Comparison of ENCODE assay signal across 8 mouse cellular contexts in the genomic region with DNA sequence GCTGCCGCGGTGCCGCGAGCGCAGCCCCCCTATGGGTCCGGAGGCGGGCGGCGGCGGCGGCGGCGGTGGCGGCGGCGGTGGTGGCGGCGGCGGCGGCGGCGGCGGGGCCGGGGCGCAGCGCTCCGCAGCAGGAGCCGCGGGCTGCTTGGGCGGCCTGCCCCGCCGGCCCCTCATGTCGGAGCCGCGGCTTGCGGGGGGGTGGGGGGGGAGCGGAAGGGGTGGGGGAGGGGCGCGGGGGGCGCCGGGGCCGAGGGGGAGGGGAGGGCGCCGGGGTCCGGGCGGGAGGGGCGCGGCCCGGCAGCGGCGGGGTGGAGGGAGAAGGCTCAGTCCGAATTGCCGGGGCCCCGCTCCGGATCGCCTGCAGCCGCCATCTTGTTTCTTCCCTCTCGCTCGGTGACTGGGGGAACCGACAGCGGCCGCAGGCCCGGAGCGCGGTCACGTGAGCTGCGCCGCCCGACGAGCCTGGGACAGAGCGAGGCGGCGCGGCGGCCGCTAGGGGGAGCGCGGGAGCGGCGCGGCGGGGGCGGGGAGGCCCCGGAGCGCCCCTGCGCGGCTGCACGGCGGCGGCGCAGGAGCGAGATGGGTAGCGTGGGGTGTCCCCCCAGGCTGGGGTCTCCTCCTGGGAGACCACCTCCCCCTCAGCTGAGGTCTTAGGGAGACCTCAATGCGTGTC. TPM values are rescaled to one million over a fixed set of nuclear protein-coding genes. Genes with fewer than 3 reads are reported as not detected.
A peak's percentile ranks its signal among the peaks of the same experiment; 100 is the strongest.
DNase-seq lines count a peak whose midpoint lies in the region; ATAC-seq and TF ChIP-seq lines count a peak whose summit lies in the region.

A gene (minus strand): TSS at position 379 of the 673 bp plus-strand sequence.

- H3K36me3 ChIP-seq in embryonic facial prominence, embryonic 11.5 days (replicated peaks; ENCODE audit: control insufficient read depth, insufficient read depth, low read depth, low read length): no peaks in the 10 kb centered on the region
- H3K36me3 ChIP-seq in limb, embryonic 11.5 days (ENCODE audit: control insufficient read depth, insufficient read depth, low read length): no peaks in the 10 kb centered on the region
- no peaks in the 10 kb centered on the region for H3K36me3 ChIP-seq in midbrain, embryonic 13.5 days
- no peaks in the 10 kb centered on the region for H3K36me3 ChIP-seq in small intestine, adult 2 months (ENCODE audit: control insufficient read depth, insufficient read depth, low read length)

- peak within 1 kb of the TSS; percentile 98 for H3K9ac ChIP-seq in embryonic facial prominence, embryonic 11.5 days (replicated peaks; ENCODE audit: low read length)
- peak within 1 kb of the TSS; percentile 96 for H3K9ac ChIP-seq in limb, embryonic 11.5 days (ENCODE audit: low read length)
- peak within 1 kb of the TSS; percentile 98 for H3K9ac ChIP-seq in midbrain, embryonic 13.5 days (replicated peaks)

- H3K4me2 ChIP-seq in embryonic facial prominence, embryonic 11.5 days (ENCODE audit: low read depth, low read length): peak within 1 kb of the TSS; percentile 78
- H3K4me2 ChIP-seq in limb, embryonic 11.5 days (ENCODE audit: low read depth, severe bottlenecking): peak within 1 kb of the TSS; percentile 88
- peak within 1 kb of the TSS; percentile 86 for H3K4me2 ChIP-seq in midbrain, embryonic 13.5 days (replicated peaks)

- H3K27ac ChIP-seq in embryonic facial prominence, embryonic 11.5 days (replicated peaks; ENCODE audit: low read depth, low read length): peak within 1 kb of the TSS; percentile 95
- peak within 1 kb of the TSS; percentile 96 for H3K27ac ChIP-seq in limb, embryonic 11.5 days (replicated peaks; ENCODE audit: low read depth, low read length)
- H3K27ac ChIP-seq in midbrain, embryonic 13.5 days: peak within 1 kb of the TSS; percentile 97
- peak within 1 kb of the TSS; percentile 85 for H3K27ac ChIP-seq in small intestine, adult 2 months (ENCODE audit: insufficient read depth, low read depth, low read length)

- H3K27me3 ChIP-seq in embryonic facial prominence, embryonic 11.5 days (ENCODE audit: control insufficient read depth, insufficient read depth, low read length): no peaks in the 10 kb centered on the region
- no peaks in the 10 kb centered on the region for H3K27me3 ChIP-seq in limb, embryonic 11.5 days (ENCODE audit: control insufficient read depth, insufficient read depth, low read length)
- H3K27me3 ChIP-seq in midbrain, embryonic 13.5 days: no peaks in the 10 kb centered on the region
- H3K27me3 ChIP-seq in small intestine, adult 2 months (ENCODE audit: control insufficient read depth, insufficient read depth, low read length): no peaks in the 10 kb centered on the region

- peak; percentile 96 for ATAC-seq in embryonic facial prominence, embryonic 11.5 days (replicated peaks; ENCODE audit: insufficient number of reproducible peaks, low FRiP score, low TSS enrichment, low read depth)
- peak; percentile 85 for ATAC-seq in granulocyte monocyte progenitor cell, adult 5-6 weeks (replicated peaks; ENCODE audit: poor library complexity, severe bottlenecking)
- ATAC-seq in limb, embryonic 11.5 days (ENCODE audit: insufficient number of reproducible peaks, low FRiP score, low TSS enrichment, low read depth): peak; percentile 94
- peak; percentile 98 for ATAC-seq in midbrain, embryonic 13.5 days

- whole genome bisulfite sequencing in embryonic facial prominence, embryonic 11.5 days: under 1% methylated on average over 37 of the region's 94 CpGs
- 0% methylated on average over 32 of the region's 94 CpGs for WGBS in limb, embryonic 11.5 days
- under 1% methylated on average over 27 of the region's 94 CpGs for WGBS in midbrain, embryonic 13.5 days
- 4% methylated on average over 81 of the region's 94 CpGs for WGBS in small intestine, adult 2 months

- H3K4me1 ChIP-seq in embryonic facial prominence, embryonic 11.5 days (ENCODE audit: control insufficient read depth, insufficient read depth, low read length): no peaks in the 10 kb centered on the region
- peaks cover 7% of the 10 kb centered on the region; the same call in 1 of the 2 replicates for H3K4me1 ChIP-seq in limb, embryonic 11.5 days (ENCODE audit: control insufficient read depth, insufficient read depth, low read length)
- H3K4me1 ChIP-seq in midbrain, embryonic 13.5 days (replicated peaks): peaks cover 36% of the 10 kb centered on the region
- peaks cover 2% of the 10 kb centered on the region; the same call in 1 of the 2 replicates for H3K4me1 ChIP-seq in small intestine, adult 2 months (ENCODE audit: control insufficient read depth, insufficient read depth, insufficient read length, low read length)

- H3K4me3 ChIP-seq in embryonic facial prominence, embryonic 11.5 days (ENCODE audit: low read depth, low read length): peak within 1 kb of the TSS; percentile 93
- peak within 1 kb of the TSS; percentile 69 for H3K4me3 ChIP-seq in limb, embryonic 11.5 days (ENCODE audit: low read depth, low read length)
- H3K4me3 ChIP-seq in midbrain, embryonic 13.5 days (replicated peaks): peak within 1 kb of the TSS; percentile 88
- H3K4me3 ChIP-seq in small intestine, adult 2 months (ENCODE audit: low read depth, low read length): peak within 1 kb of the TSS; percentile 93

- no peaks in the 10 kb centered on the region for H3K9me3 ChIP-seq in embryonic facial prominence, embryonic 11.5 days (replicated peaks; ENCODE audit: control insufficient read depth, low read length)
- H3K9me3 ChIP-seq in limb, embryonic 11.5 days (ENCODE audit: control insufficient read depth, low read length): no peaks in the 10 kb centered on the region
- H3K9me3 ChIP-seq in midbrain, embryonic 13.5 days: no peaks in the 10 kb centered on the region

- TF ChIP-seq POLR2A in small intestine, adult 2 months (IDR thresholded peaks at IDR 0.05; ENCODE audit: low read depth, low read length): peak; percentile 29; the same call in 1 of the 2 replicates

- peak; percentile 90 for DNase-seq in layer of hippocampus, adult 11-12 months (ENCODE audit: low spot score)
- no peak for DNase-seq in layer of hippocampus, adult 9-10 months (ENCODE audit: low spot score)
- peak; percentile 93 for DNase-seq in embryonic facial prominence, embryonic 11.5 days (ENCODE audit: low spot score)
- DNase-seq in kidney, adult 11 months: peak; percentile 86
- DNase-seq in limb, embryonic 11.5 days (ENCODE audit: low spot score): peak; percentile 91

- TF ChIP-seq CTCF in small intestine, adult 2 months (IDR thresholded peaks at IDR 0.05; ENCODE audit: extremely low read depth, insufficient read length, insufficient replicate concordance, low read depth, low read length): peak; percentile 83

RNA-seq across cellular contexts. Expression of the gene that starts here (rescaled TPM):
- 32.1 and 33.4 TPM in 2 replicates for polyA plus RNA-seq in embryonic facial prominence, embryonic 11.5 days (2014; fragmentation: Nextera tagmentation; extraction: Ambion mirVana)
- total RNA-seq in granulocyte monocyte progenitor cell, adult 5-6 weeks (2014; fragmentation: Nextera tagmentation): 58.1 and 60.9 TPM in 2 replicates
- total RNA-seq in granulocyte monocyte progenitor cell, adult 5-6 weeks (2017): 35.6 and 40.9 TPM in 2 replicates
- 44.1 and 46.7 TPM in 2 replicates for polyA plus RNA-seq in limb, embryonic 11.5 days (2014; fragmentation: Nextera tagmentation; extraction: Ambion mirVana)
- polyA plus RNA-seq in midbrain, embryonic 13.5 days (2015; fragmentation: Nextera tagmentation; extraction: Ambion mirVana): 43.5 and 45.1 TPM in 2 replicates
- 5.6 and 15.2 TPM in 2 replicates for polyA plus RNA-seq in small intestine, adult 2 months (2012; rRNA removed)
